Mouse (Mus musculus): ENCODE results near the gene H2al1j. TPM values are rescaled to one million over a fixed set of nuclear protein-coding genes. Genes with fewer than 3 reads are reported as not detected.

The H2al1j gene
- total RNA-seq, 2 experiments from 2014 or later: not detected

Other genes starting within 250 kb of the H2al1j start
- gene H2al1a, start 28.6 kb upstream of the H2al1j start, total RNA-seq (2021): not detected
- not detected for gene H2al1b, start 25.4 kb upstream of the H2al1j start, total RNA-seq (2021)
- gene H2al1c, start 22.2 kb upstream of the H2al1j start, total RNA-seq (2021): not detected
- not detected for gene H2al1d, start 19.0 kb upstream of the H2al1j start, total RNA-seq (2021)
- gene H2al1e, start 15.9 kb upstream of the H2al1j start, total RNA-seq (2021): not detected
- not detected for gene H2al1f, start 12.7 kb upstream of the H2al1j start, total RNA-seq (2021)
- not detected for gene H2al1g, start 9.6 kb upstream of the H2al1j start, total RNA-seq (2021)
- not detected for gene H2al1h, start 6.3 kb upstream of the H2al1j start, total RNA-seq (2021)
- not detected for gene H2al1i, start 3.2 kb upstream of the H2al1j start, total RNA-seq (2021)

Data from layer of hippocampus, postnatal 10 days (tissue).